Mouse (Mus musculus): ENCODE results near the gene Cylc1.

DNA sequence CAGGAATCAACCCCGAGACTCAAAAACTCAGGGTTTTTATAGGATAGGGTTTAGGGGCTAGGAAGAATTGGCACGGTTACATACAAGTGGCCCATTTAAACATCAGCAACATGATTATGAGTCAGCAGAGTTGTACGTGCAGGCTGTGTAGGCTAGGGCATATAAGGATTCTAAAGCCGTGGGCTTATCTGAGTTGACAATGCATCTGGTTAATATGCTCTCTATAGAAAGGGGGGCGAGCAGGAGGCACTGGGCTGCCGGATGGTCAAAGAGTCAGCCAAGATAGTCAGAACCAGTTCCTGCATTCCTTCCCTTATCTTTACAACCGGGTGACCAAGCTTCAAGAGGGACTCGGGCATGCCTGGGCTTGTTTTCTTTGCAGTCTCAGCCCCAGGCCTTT, 31.5 kb upstream of the Cylc1 start:
- no peak for TF ChIP-seq CTCF (IDR thresholded peaks at IDR 0.05; ENCODE audit: low read depth)
- TF ChIP-seq EP300 (optimal IDR thresholded peaks at IDR 0.05), result no peak
